Mouse (Mus musculus): ENCODE data around the gene Magix.

Gene Magix

GRCm38 (mm10) chrX:7673578-7674281 is 7.3 kb downstream of the Magix start:
- no peak for DNase-seq

- DNase-seq: peak in 1 of 2 experiments; percentile 57
Observed at GRCm38 (mm10) chrX:7672739-7673138, 8.3 kb downstream of the Magix start.

GRCm38 (mm10) chrX:7670921-7671623 is 10.0 kb downstream of the Magix start, which contains the start of gene Plp2:
Gene Plp2, minus strand, starts transcription at chrX:7671390.
- DNase-seq: peak; percentile 30 to 63

- peak; percentile 68 to 79 for DNase-seq
Observed at GRCm38 (mm10) chrX:7670390-7670881, 10.6 kb downstream of the Magix start.

GRCm38 (mm10) chrX:7665739-7666502 is 15.1 kb downstream of the Magix start:
- DNase-seq: no peak

GRCm38 (mm10) chrX:7664791-7665190 is 16.3 kb downstream of the Magix start:
- no peak for DNase-seq

- no peak for DNase-seq
Observed at GRCm38 (mm10) chrX:7662936-7663335, 18.1 kb downstream of the Magix start.

- no peak for DNase-seq
Observed at GRCm38 (mm10) chrX:7661086-7661485, 20.0 kb downstream of the Magix start.

- peak; percentile 56 to 70 for DNase-seq
Observed at GRCm38 (mm10) chrX:7658785-7659589, 22.1 kb downstream of the Magix start.

- DNase-seq: peak; percentile 84
Observed at GRCm38 (mm10) chrX:7658031-7658784, 22.8 kb downstream of the Magix start.

GRCm38 (mm10) chrX:7657221-7657639 is 23.8 kb downstream of the Magix start, which contains the start of gene Prickle3:
Gene Prickle3, plus strand, starts transcription at chrX:7657260.
- DNase-seq: peak; percentile 71 to 84

GRCm38 (mm10) chrX:7648671-7649304 is 32.3 kb downstream of the Magix start:
- DNase-seq: peak; percentile 92 to 95

- peak; percentile 81 to 91 for DNase-seq
Observed at GRCm38 (mm10) chrX:7645349-7645748, 35.7 kb downstream of the Magix start.

- no peak for DNase-seq
Observed at GRCm38 (mm10) chrX:7640785-7641184, 40.3 kb downstream of the Magix start.

GRCm38 (mm10) chrX:7639536-7640325 is 41.3 kb downstream of the Magix start:
- no peak for DNase-seq

- peak; percentile 79 to 82 for DNase-seq
Observed at GRCm38 (mm10) chrX:7638401-7639091, 42.5 kb downstream of the Magix start, which contains the start of gene Syp. Gene Syp, plus strand, starts transcription at chrX:7638471.

GRCm38 (mm10) chrX:7635101-7635500 is 46.0 kb downstream of the Magix start:
- no peak for DNase-seq

GRCm38 (mm10) chrX:7632560-7632959 is 48.5 kb downstream of the Magix start:
- no peak for DNase-seq
